Mouse (Mus musculus) kidney, postnatal 4 days (tissue): Measurements from ENCODE around the gene Stard3.

ENCODE experiments used
- DNase-seq, 2 experiments: peaks; one replicate each; pipeline ENCODE4 v3.0.0; 2021; ENCODE audit warnings: mixed read lengths in 2 of 2

Gene Stard3

GRCm38 (mm10) chr11:98358161-98359083, at the start of gene Stard3:
Gene Stard3, plus strand, starts transcription at chr11:98358368.
- DNase-seq = peak; percentile 95 to 97

- peak; percentile 90 for DNase-seq
Observed at GRCm38 (mm10) chr11:98313790-98314323, 44.3 kb upstream of the Stard3 start.

GRCm38 (mm10) chr11:98317479-98317878, 40.7 kb upstream of the Stard3 start:
- no peak for DNase-seq

- DNase-seq = no peak
Observed at GRCm38 (mm10) chr11:98318421-98319116, 39.6 kb upstream of the Stard3 start.

- DNase-seq = no peak
Observed at GRCm38 (mm10) chr11:98319120-98319519, 39.0 kb upstream of the Stard3 start.

- DNase-seq = no peak
Observed at GRCm38 (mm10) chr11:98319544-98319943, 38.6 kb upstream of the Stard3 start.

- DNase-seq = no peak
Observed at GRCm38 (mm10) chr11:98319944-98320343, 38.2 kb upstream of the Stard3 start.

GRCm38 (mm10) chr11:98320381-98320780, 37.8 kb upstream of the Stard3 start:
- no peak for DNase-seq

- DNase-seq = no peak
Observed at GRCm38 (mm10) chr11:98320806-98321676, 37.1 kb upstream of the Stard3 start.

GRCm38 (mm10) chr11:98321677-98322003, 36.5 kb upstream of the Stard3 start:
- no peak for DNase-seq

- DNase-seq = no peak
Observed at GRCm38 (mm10) chr11:98322159-98322558, 36.0 kb upstream of the Stard3 start.

- no peak for DNase-seq
Observed at GRCm38 (mm10) chr11:98323136-98323866, 34.9 kb upstream of the Stard3 start.

- peak; percentile 76 to 77 for DNase-seq
Observed at GRCm38 (mm10) chr11:98323933-98324332, 34.2 kb upstream of the Stard3 start.

- no peak for DNase-seq
Observed at GRCm38 (mm10) chr11:98325191-98325820, 32.9 kb upstream of the Stard3 start.

- DNase-seq = no peak
Observed at GRCm38 (mm10) chr11:98325821-98326218, 32.3 kb upstream of the Stard3 start.

- no peak for DNase-seq
Observed at GRCm38 (mm10) chr11:98326741-98327135, 31.4 kb upstream of the Stard3 start.

GRCm38 (mm10) chr11:98327136-98328030, 30.8 kb upstream of the Stard3 start:
- peak in 1 of 2 experiments; percentile 35 for DNase-seq

GRCm38 (mm10) chr11:98328031-98328370, 30.2 kb upstream of the Stard3 start:
- peak in 1 of 2 experiments; percentile 39 for DNase-seq

- DNase-seq = peak in 1 of 2 experiments; percentile 32
Observed at GRCm38 (mm10) chr11:98328371-98329069, 29.6 kb upstream of the Stard3 start.
